Mouse (Mus musculus): ENCODE results near the gene Adamts6. TPM values are rescaled to one million over a fixed set of nuclear protein-coding genes. Genes with fewer than 3 reads are reported as not detected.

The Adamts6 gene
- polyA plus RNA-seq, 1 experiment from 2014 or later = 1.2 TPM

GRCm38 (mm10) chr13:104329336-104329735 lies 41.7 kb downstream of the Adamts6 start:
- Histone ChIP-seq H3K4me2 (ENCODE audit: low read depth, low read length) (no peak overlapping the region), H3K27ac (ENCODE audit: low read length) (no peak overlapping the region), H3K36me3 (ENCODE audit: control insufficient read depth, insufficient read depth, low read length) (no peaks in the 10 kb centered on the region), H3K4me1 (ENCODE audit: control insufficient read depth, insufficient read depth, low read length) (no peaks in the 10 kb centered on the region; the same call in 1 of the 2 replicates), H3K27me3 (replicated peaks; ENCODE audit: control insufficient read depth, insufficient read depth, low read length) (no peaks in the 10 kb centered on the region), H3K4me3 (ENCODE audit: low read length) (no peak overlapping the region), H3K9me3 (ENCODE audit: control insufficient read depth, low read length) (no peaks in the 10 kb centered on the region), H3K9ac (ENCODE audit: low read depth, low read length) (no peak overlapping the region)
- ATAC-seq = no peak
- 85% methylated on average over 3 of the region's 3 CpGs for WGBS

GRCm38 (mm10) chr13:104329742-104330141 lies 42.1 kb downstream of the Adamts6 start:
- Histone ChIP-seq H3K4me2 (ENCODE audit: low read depth, low read length) (no peak overlapping the region), H3K9ac (ENCODE audit: low read depth, low read length) (no peak overlapping the region), H3K4me1 (ENCODE audit: control insufficient read depth, insufficient read depth, low read length) (no peaks in the 10 kb centered on the region; the same call in 1 of the 2 replicates), H3K9me3 (ENCODE audit: control insufficient read depth, low read length) (no peaks in the 10 kb centered on the region), H3K36me3 (ENCODE audit: control insufficient read depth, insufficient read depth, low read length) (no peaks in the 10 kb centered on the region), H3K4me3 (ENCODE audit: low read length) (no peak overlapping the region), H3K27me3 (replicated peaks; ENCODE audit: control insufficient read depth, insufficient read depth, low read length) (no peaks in the 10 kb centered on the region), H3K27ac (ENCODE audit: low read length) (no peak overlapping the region)
- ATAC-seq = peak; percentile 42; the same call in 1 of the 2 replicates
- WGBS = 56% methylated on average over 2 of the region's 2 CpGs

GRCm38 (mm10) chr13:104352590-104352989 lies 65.0 kb downstream of the Adamts6 start:
- H3K4me1 ChIP-seq (ENCODE audit: control insufficient read depth, insufficient read depth, low read length) = no peaks in the 10 kb centered on the region
- no peak for ATAC-seq
- H3K4me2 ChIP-seq (ENCODE audit: low read depth, low read length) = no peak overlapping the region
- no peaks in the 10 kb centered on the region for H3K9me3 ChIP-seq (ENCODE audit: control insufficient read depth, low read length)
- no peak overlapping the region for H3K4me3 ChIP-seq (ENCODE audit: low read length)
- H3K9ac ChIP-seq (ENCODE audit: low read depth, low read length) = no peak overlapping the region
- no peaks in the 10 kb centered on the region for H3K27me3 ChIP-seq (replicated peaks; ENCODE audit: control insufficient read depth, insufficient read depth, low read length)
- H3K27ac ChIP-seq (ENCODE audit: low read length) = no peak overlapping the region
- H3K36me3 ChIP-seq (ENCODE audit: control insufficient read depth, insufficient read depth, low read length) = no peaks in the 10 kb centered on the region
- whole genome bisulfite sequencing = 46% methylated on average over 5 of the region's 5 CpGs

GRCm38 (mm10) chr13:104393427-104394356 lies 106.1 kb downstream of the Adamts6 start:
- ATAC-seq = no peak
- Histone ChIP-seq H3K9me3 (ENCODE audit: control insufficient read depth, low read length) (no peaks in the 10 kb centered on the region), H3K4me3 (ENCODE audit: low read length) (no peak overlapping the region), H3K9ac (ENCODE audit: low read depth, low read length) (no peak overlapping the region), H3K27me3 (replicated peaks; ENCODE audit: control insufficient read depth, insufficient read depth, low read length) (no peaks in the 10 kb centered on the region), H3K4me2 (ENCODE audit: low read depth, low read length) (no peak overlapping the region), H3K4me1 (ENCODE audit: control insufficient read depth, insufficient read depth, low read length) (no peaks in the 10 kb centered on the region), H3K36me3 (ENCODE audit: control insufficient read depth, insufficient read depth, low read length) (no peaks in the 10 kb centered on the region), H3K27ac (ENCODE audit: low read length) (no peak overlapping the region)
- WGBS = 81% methylated on average over 8 of the region's 8 CpGs

- Histone ChIP-seq H3K4me2 (ENCODE audit: low read depth, low read length) (no peak overlapping the region), H3K27ac (ENCODE audit: low read length) (no peak overlapping the region), H3K36me3 (ENCODE audit: control insufficient read depth, insufficient read depth, low read length) (no peaks in the 10 kb centered on the region), H3K4me3 (ENCODE audit: low read length) (no peak overlapping the region), H3K27me3 (replicated peaks; ENCODE audit: control insufficient read depth, insufficient read depth, low read length) (no peaks in the 10 kb centered on the region), H3K9me3 (ENCODE audit: control insufficient read depth, low read length) (no peaks in the 10 kb centered on the region), H3K9ac (ENCODE audit: low read depth, low read length) (no peak overlapping the region), H3K4me1 (ENCODE audit: control insufficient read depth, insufficient read depth, low read length) (no peaks in the 10 kb centered on the region)
- WGBS = 76% methylated on average over 8 of the region's 8 CpGs
- no peak for ATAC-seq
Measured at GRCm38 (mm10) chr13:104397814-104398213, 110.2 kb downstream of the Adamts6 start.

GRCm38 (mm10) chr13:104432734-104433133 lies 145.1 kb downstream of the Adamts6 start:
- H3K4me3 ChIP-seq (ENCODE audit: low read length) = no peak overlapping the region
- WGBS = 89% methylated on average over 2 of the region's 2 CpGs
- H3K36me3 ChIP-seq (ENCODE audit: control insufficient read depth, insufficient read depth, low read length) = no peaks in the 10 kb centered on the region
- H3K4me1 ChIP-seq (ENCODE audit: control insufficient read depth, insufficient read depth, low read length) = no peaks in the 10 kb centered on the region
- no peak for ATAC-seq
- H3K27me3 ChIP-seq (replicated peaks; ENCODE audit: control insufficient read depth, insufficient read depth, low read length) = no peaks in the 10 kb centered on the region
- no peak overlapping the region for H3K4me2 ChIP-seq (ENCODE audit: low read depth, low read length)
- no peak overlapping the region for H3K27ac ChIP-seq (ENCODE audit: low read length)
- no peak overlapping the region for H3K9ac ChIP-seq (ENCODE audit: low read depth, low read length)
- H3K9me3 ChIP-seq (ENCODE audit: control insufficient read depth, low read length) = no peaks in the 10 kb centered on the region

- Histone ChIP-seq H3K9me3 (ENCODE audit: control insufficient read depth, low read length) (no peaks in the 10 kb centered on the region), H3K4me3 (ENCODE audit: low read length) (no peak overlapping the region), H3K4me2 (ENCODE audit: low read depth, low read length) (no peak overlapping the region), H3K27ac (ENCODE audit: low read length) (no peak overlapping the region), H3K36me3 (ENCODE audit: control insufficient read depth, insufficient read depth, low read length) (no peaks in the 10 kb centered on the region), H3K9ac (ENCODE audit: low read depth, low read length) (no peak overlapping the region), H3K4me1 (ENCODE audit: control insufficient read depth, insufficient read depth, low read length) (no peaks in the 10 kb centered on the region), H3K27me3 (replicated peaks; ENCODE audit: control insufficient read depth, insufficient read depth, low read length) (no peaks in the 10 kb centered on the region)
- ATAC-seq = no peak
- WGBS = 82% methylated on average over 7 of the region's 7 CpGs
Measured at GRCm38 (mm10) chr13:104442559-104442958, 154.9 kb downstream of the Adamts6 start.

GRCm38 (mm10) chr13:104445437-104445836 lies 157.8 kb downstream of the Adamts6 start:
- no peak overlapping the region for H3K4me3 ChIP-seq (ENCODE audit: low read length)
- 55% methylated on average over 1 of the region's 1 CpGs for WGBS
- ATAC-seq = no peak
- no peaks in the 10 kb centered on the region for H3K9me3 ChIP-seq (ENCODE audit: control insufficient read depth, low read length)
- no peaks in the 10 kb centered on the region for H3K27me3 ChIP-seq (replicated peaks; ENCODE audit: control insufficient read depth, insufficient read depth, low read length)
- H3K9ac ChIP-seq (ENCODE audit: low read depth, low read length) = no peak overlapping the region
- H3K27ac ChIP-seq (ENCODE audit: low read length) = no peak overlapping the region
- no peak overlapping the region for H3K4me2 ChIP-seq (ENCODE audit: low read depth, low read length)
- no peaks in the 10 kb centered on the region for H3K36me3 ChIP-seq (ENCODE audit: control insufficient read depth, insufficient read depth, low read length)
- no peaks in the 10 kb centered on the region for H3K4me1 ChIP-seq (ENCODE audit: control insufficient read depth, insufficient read depth, low read length)

- no peak overlapping the region for H3K27ac ChIP-seq (ENCODE audit: low read length)
- H3K9me3 ChIP-seq (ENCODE audit: control insufficient read depth, low read length) = no peaks in the 10 kb centered on the region
- no peak overlapping the region for H3K9ac ChIP-seq (ENCODE audit: low read depth, low read length)
- H3K4me3 ChIP-seq (ENCODE audit: low read length) = no peak overlapping the region
- no peak for ATAC-seq
- H3K36me3 ChIP-seq (ENCODE audit: control insufficient read depth, insufficient read depth, low read length) = no peaks in the 10 kb centered on the region
- H3K4me2 ChIP-seq (ENCODE audit: low read depth, low read length) = no peak overlapping the region
- 69% methylated on average over 1 of the region's 1 CpGs for WGBS
- H3K4me1 ChIP-seq (ENCODE audit: control insufficient read depth, insufficient read depth, low read length) = no peaks in the 10 kb centered on the region
- H3K27me3 ChIP-seq (replicated peaks; ENCODE audit: control insufficient read depth, insufficient read depth, low read length) = no peaks in the 10 kb centered on the region
Measured at GRCm38 (mm10) chr13:104446974-104447373, 159.3 kb downstream of the Adamts6 start.
